Mouse (Mus musculus): ENCODE measurements at regions not wholly inside any gene's neighbourhood (a gene's known extent, or its start where the extent isn't known, plus 50 kb on each side); places are given as distances from the start of the nearest gene placed in this dataset.

DNA sequence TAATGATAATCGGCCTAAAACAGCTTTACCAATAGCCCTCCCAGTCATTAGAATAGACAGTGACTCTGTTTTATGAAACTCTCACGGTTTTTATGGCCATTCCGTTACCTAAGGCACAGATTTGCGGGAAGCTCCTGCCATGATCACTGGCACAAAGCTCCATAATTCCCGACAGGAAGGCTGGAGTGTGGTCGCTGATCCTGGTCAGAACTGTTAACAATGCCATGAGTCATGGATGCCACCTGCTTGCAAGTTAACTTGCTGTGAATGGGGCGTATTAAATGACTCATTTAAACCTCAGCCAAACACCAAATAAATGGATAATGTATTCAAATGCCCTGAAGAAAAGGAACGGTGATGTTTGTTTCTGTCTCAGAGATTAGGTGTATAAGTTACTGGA, 559.9 kb upstream of the Map3k7 start:
- H3K27ac ChIP-seq (ENCODE audit: insufficient read depth, low read depth, low read length), result no peak overlapping the region
- no peak overlapping the region for H3K4me3 ChIP-seq (ENCODE audit: low read depth, low read length)
- no peaks in the 10 kb centered on the region for H3K27me3 ChIP-seq (ENCODE audit: control insufficient read depth, insufficient read depth, low read length)
- H3K36me3 ChIP-seq (ENCODE audit: control insufficient read depth, insufficient read depth, low read length), result no peaks in the 10 kb centered on the region
- WGBS, result 63% methylated on average over 8 of the region's 8 CpGs
- H3K4me1 ChIP-seq (ENCODE audit: control insufficient read depth, insufficient read depth, insufficient read length, low read length), result no peaks in the 10 kb centered on the region
- TF ChIP-seq POLR2A (IDR thresholded peaks at IDR 0.05; ENCODE audit: low read depth, low read length), result no peak
- TF ChIP-seq CTCF (IDR thresholded peaks at IDR 0.05; ENCODE audit: extremely low read depth, insufficient read length, insufficient replicate concordance, low read depth, low read length), result no peak

DNA sequence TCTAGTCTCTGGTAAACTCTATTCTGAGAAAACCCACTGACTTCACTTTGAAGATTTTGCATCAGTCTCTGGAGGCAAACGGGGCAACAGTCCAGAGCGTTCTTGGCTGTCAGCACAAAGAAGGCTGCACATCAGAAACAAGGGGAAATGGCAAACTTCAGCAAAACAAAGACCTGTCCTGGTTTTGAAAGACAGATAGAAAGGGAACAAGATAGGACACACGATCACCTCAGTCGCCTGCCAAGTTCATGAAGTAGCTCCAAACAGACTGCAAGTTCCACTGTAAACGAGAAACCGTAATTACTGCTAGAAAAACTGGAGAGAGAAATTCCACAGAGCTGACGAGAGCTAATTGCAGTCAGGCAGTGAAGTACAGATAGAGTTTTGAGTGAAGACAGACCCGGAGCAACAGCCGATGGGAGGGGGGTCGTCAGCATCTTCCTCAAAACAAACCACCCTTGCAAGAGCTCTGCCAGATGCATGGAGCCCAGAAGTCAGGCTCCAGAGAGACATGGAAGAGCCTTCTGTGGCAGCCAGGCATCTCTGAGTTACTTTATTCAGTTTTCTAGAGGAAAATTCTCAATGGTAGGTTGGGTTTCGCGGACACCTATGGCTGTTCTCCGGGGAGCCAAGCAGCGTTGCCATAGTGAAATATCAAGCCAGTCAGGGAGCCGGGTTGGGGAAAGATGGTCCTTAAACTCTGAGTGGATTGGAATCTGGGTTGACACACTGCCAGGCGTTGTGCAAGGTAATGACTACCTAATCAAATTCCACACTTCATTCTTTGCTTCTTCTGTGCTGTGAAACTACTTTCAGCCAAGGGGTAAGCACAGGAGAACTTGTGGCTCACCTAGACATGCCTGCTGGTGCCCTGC, 558.8 kb upstream of the Map3k7 start:
- TF ChIP-seq POLR2A (IDR thresholded peaks at IDR 0.05; ENCODE audit: low read depth, low read length) (no peak), CTCF (IDR thresholded peaks at IDR 0.05; ENCODE audit: extremely low read depth, insufficient read length, insufficient replicate concordance, low read depth, low read length) (no peak)
- H3K4me3 ChIP-seq (ENCODE audit: low read depth, low read length), result no peak overlapping the region
- H3K27ac ChIP-seq (ENCODE audit: insufficient read depth, low read depth, low read length), result no peak overlapping the region
- H3K4me1 ChIP-seq (ENCODE audit: control insufficient read depth, insufficient read depth, insufficient read length, low read length), result no peaks in the 10 kb centered on the region
- H3K27me3 ChIP-seq (ENCODE audit: control insufficient read depth, insufficient read depth, low read length), result no peaks in the 10 kb centered on the region
- WGBS, result 60% methylated on average over 16 of the region's 16 CpGs
- no peaks in the 10 kb centered on the region for H3K36me3 ChIP-seq (ENCODE audit: control insufficient read depth, insufficient read depth, low read length)

DNA sequence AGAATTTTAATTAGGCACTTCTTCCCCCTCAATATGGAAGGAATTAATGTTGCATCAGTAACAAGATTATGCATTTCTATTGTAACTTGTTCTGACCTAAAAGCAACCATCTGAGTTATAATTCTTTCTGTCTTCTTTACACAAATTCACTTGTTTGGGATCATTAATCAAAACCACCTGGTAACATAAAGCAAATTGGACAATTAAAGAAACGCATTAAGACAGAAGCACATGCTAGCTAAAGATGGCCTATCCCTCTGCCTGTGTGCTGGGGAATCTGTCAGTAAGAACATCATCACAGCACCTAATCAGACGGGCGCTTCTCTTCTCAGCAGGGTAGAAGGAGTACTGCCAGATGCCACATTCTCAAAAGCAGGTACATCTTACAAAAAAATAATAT, 553.7 kb upstream of the Map3k7 start:
- no peaks in the 10 kb centered on the region for H3K36me3 ChIP-seq (ENCODE audit: control insufficient read depth, insufficient read depth, low read length)
- 90% methylated on average over 3 of the region's 3 CpGs for WGBS

DNA sequence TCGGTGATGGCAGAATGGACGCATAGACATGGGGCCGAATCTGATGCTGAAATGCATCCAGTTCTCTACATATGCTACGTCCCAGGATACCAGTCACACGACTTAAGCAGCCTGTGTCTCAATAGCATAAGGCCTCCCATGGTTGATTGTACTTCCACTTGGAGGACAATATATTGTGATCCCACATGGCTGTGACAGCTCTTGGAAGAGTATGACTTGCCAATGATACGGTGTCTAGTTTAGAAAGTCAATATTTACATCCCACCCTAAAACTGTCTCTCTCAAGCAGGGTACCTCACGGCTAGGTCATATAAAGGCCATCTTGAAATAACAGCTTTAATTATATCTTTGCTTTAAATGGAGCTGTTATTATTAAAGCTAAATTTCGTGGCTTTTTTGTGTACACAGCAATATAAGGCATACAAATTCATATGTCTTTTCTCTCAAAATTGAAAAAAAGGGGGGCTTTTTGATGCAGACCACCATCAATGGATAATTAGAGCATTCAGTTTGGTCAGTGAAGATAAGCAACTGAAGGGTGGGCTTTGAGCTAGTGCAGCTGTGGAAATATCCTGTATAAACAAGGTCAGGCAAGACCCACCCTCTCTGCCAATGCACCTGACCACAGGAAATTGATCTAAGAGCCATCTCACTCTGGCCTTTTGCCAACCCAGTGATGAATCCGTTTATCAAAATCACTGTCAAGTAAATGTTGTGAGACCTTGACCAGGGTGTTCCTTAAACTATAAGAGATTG, 551.9 kb upstream of the Map3k7 start:
- Histone ChIP-seq H3K4me1 (ENCODE audit: control insufficient read depth, insufficient read depth, insufficient read length, low read length) (no peaks in the 10 kb centered on the region), H3K27me3 (ENCODE audit: control insufficient read depth, insufficient read depth, low read length) (no peaks in the 10 kb centered on the region), H3K27ac (ENCODE audit: insufficient read depth, low read depth, low read length) (no peak overlapping the region), H3K4me3 (ENCODE audit: low read depth, low read length) (no peak overlapping the region), H3K36me3 (ENCODE audit: control insufficient read depth, insufficient read depth, low read length) (no peaks in the 10 kb centered on the region)
- 65% methylated on average over 9 of the region's 9 CpGs for WGBS
- TF ChIP-seq CTCF (IDR thresholded peaks at IDR 0.05; ENCODE audit: extremely low read depth, insufficient read length, insufficient replicate concordance, low read depth, low read length) (no peak), POLR2A (IDR thresholded peaks at IDR 0.05; ENCODE audit: low read depth, low read length) (no peak)

More for the DNA sequence above, 553.7 kb upstream of the Map3k7 start:
- no peaks in the 10 kb centered on the region for H3K27me3 ChIP-seq (ENCODE audit: control insufficient read depth, insufficient read depth, low read length)
- no peaks in the 10 kb centered on the region for H3K4me1 ChIP-seq (ENCODE audit: control insufficient read depth, insufficient read depth, insufficient read length, low read length)
- no peak overlapping the region for H3K4me3 ChIP-seq (ENCODE audit: low read depth, low read length)
- TF ChIP-seq CTCF (IDR thresholded peaks at IDR 0.05; ENCODE audit: extremely low read depth, insufficient read length, insufficient replicate concordance, low read depth, low read length) (no peak), POLR2A (IDR thresholded peaks at IDR 0.05; ENCODE audit: low read depth, low read length) (no peak)
- H3K27ac ChIP-seq (ENCODE audit: insufficient read depth, low read depth, low read length), result no peak overlapping the region

DNA sequence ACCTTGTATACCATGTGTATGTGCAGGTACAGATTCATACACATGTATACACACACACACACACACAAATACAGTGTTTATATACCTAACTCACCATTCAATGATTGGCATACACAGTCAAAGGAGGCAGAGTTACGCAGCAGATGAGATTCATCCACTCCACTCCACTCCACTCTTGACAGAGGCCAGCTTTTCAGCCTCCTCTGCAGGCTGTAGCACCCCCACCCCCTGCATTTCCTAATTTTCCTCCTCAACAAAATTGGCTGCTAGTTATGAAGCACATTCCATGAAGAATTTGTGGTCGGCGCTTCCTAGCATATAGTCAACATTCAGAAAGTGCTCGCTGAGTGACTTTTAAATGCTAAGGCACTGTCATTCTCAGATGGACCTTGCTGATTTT, 546.7 kb upstream of the Map3k7 start:
- Histone ChIP-seq H3K27me3 (ENCODE audit: control insufficient read depth, insufficient read depth, low read length) (no peaks in the 10 kb centered on the region), H3K4me1 (ENCODE audit: control insufficient read depth, insufficient read depth, insufficient read length, low read length) (peaks cover 2% of the 10 kb centered on the region; the same call in 1 of the 2 replicates), H3K27ac (ENCODE audit: insufficient read depth, low read depth, low read length) (no peak overlapping the region), H3K4me3 (ENCODE audit: low read depth, low read length) (no peak overlapping the region), H3K36me3 (ENCODE audit: control insufficient read depth, insufficient read depth, low read length) (no peaks in the 10 kb centered on the region)
- TF ChIP-seq POLR2A (IDR thresholded peaks at IDR 0.05; ENCODE audit: low read depth, low read length) (no peak), CTCF (IDR thresholded peaks at IDR 0.05; ENCODE audit: extremely low read depth, insufficient read length, insufficient replicate concordance, low read depth, low read length) (no peak)
- 86% methylated on average over 4 of the region's 4 CpGs for WGBS

DNA sequence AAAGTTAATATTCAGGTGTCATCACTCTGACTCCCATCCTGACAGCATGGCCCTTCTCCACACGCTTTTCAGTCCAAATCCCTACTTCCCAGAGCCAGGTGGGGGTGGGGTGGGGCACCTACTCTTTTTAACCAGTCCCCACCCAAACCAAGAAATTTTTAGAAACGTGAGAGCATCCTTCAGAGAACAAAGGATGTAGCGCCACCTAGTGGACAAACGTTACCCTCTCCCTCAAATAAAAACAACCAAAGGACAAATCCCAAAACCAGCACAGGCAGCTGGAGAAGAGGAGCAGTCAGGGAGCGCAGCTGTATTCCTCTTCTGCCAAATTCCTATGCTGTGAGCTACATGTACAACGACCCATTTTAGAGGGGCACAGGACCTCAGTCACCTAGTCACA, 544.7 kb upstream of the Map3k7 start:
- H3K36me3 ChIP-seq (ENCODE audit: control insufficient read depth, insufficient read depth, low read length), result no peaks in the 10 kb centered on the region
- H3K4me1 ChIP-seq (ENCODE audit: control insufficient read depth, insufficient read depth, insufficient read length, low read length), result peaks cover 2% of the 10 kb centered on the region; the same call in 1 of the 2 replicates
- WGBS, result 10% methylated on average over 6 of the region's 6 CpGs
- no peaks in the 10 kb centered on the region for H3K27me3 ChIP-seq (ENCODE audit: control insufficient read depth, insufficient read depth, low read length)
- H3K4me3 ChIP-seq (ENCODE audit: low read depth, low read length), result no peak overlapping the region
- H3K27ac ChIP-seq (ENCODE audit: insufficient read depth, low read depth, low read length), result no peak overlapping the region
- TF ChIP-seq CTCF (IDR thresholded peaks at IDR 0.05; ENCODE audit: extremely low read depth, insufficient read length, insufficient replicate concordance, low read depth, low read length), result peak; percentile 69; the same call in 1 of the 2 replicates
- TF ChIP-seq POLR2A (IDR thresholded peaks at IDR 0.05; ENCODE audit: low read depth, low read length), result no peak

DNA sequence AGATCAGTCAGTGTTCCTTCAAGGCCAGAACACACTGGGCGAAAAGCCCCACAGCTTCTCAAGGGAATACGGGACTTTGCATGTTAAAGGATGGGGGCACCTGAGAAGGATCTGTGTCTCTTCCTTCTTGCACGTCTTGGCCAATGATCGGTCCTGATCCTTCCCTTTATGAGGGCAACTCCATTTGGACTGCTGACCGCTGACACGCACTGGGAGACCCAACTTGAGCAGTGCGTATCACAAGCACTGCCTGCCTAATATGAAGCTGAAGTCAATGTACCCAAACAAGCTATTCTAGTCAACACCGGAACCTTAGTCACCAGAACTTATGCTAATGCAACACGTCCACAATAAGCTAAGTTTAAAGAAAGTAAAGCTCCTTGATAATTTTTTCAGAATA, 543.7 kb upstream of the Map3k7 start:
- H3K4me3 ChIP-seq (ENCODE audit: low read depth, low read length), result no peak overlapping the region
- no peaks in the 10 kb centered on the region for H3K27me3 ChIP-seq (ENCODE audit: control insufficient read depth, insufficient read depth, low read length)
- H3K4me1 ChIP-seq (ENCODE audit: control insufficient read depth, insufficient read depth, insufficient read length, low read length), result peaks cover 2% of the 10 kb centered on the region; the same call in 1 of the 2 replicates
- no peak overlapping the region for H3K27ac ChIP-seq (ENCODE audit: insufficient read depth, low read depth, low read length)
- WGBS, result 88% methylated on average over 9 of the region's 9 CpGs
- no peaks in the 10 kb centered on the region for H3K36me3 ChIP-seq (ENCODE audit: control insufficient read depth, insufficient read depth, low read length)
- TF ChIP-seq CTCF (IDR thresholded peaks at IDR 0.05; ENCODE audit: extremely low read depth, insufficient read length, insufficient replicate concordance, low read depth, low read length) (no peak), POLR2A (IDR thresholded peaks at IDR 0.05; ENCODE audit: low read depth, low read length) (no peak)
